Mouse (Mus musculus) ES-Bruce4 (cell line): ENCODE results near the gene Mast3. TPM values are rescaled to one million over a fixed set of nuclear protein-coding genes. Genes with fewer than 3 reads are reported as not detected.

Experiments used
- H3K27ac ChIP-seq: 2 replicates; pipeline ENCODE4 v1.5.1; 2012; ENCODE audit warnings: low read length, inconsistent platforms; ENCODE audit not compliant: insufficient read depth
- H3K27me3 ChIP-seq: 2 replicates; pipeline ENCODE4 v1.6.1; 2012; ENCODE audit warnings: mild to moderate bottlenecking, low read length, inconsistent platforms; ENCODE audit not compliant: control insufficient read depth, poor library complexity, insufficient read depth, severe bottlenecking
- H3K36me3 ChIP-seq: 2 replicates; pipeline ENCODE4 v1.6.1; 2012; ENCODE audit warnings: inconsistent platforms, mild to moderate bottlenecking, low read length, moderate library complexity; ENCODE audit not compliant: control insufficient read depth, poor library complexity, insufficient read depth, severe bottlenecking
- H3K4me1 ChIP-seq: one replicate; pipeline ENCODE4 v1.8.1; 2011; ENCODE audit warnings: low read length; ENCODE audit not compliant: control insufficient read depth, insufficient read depth
- H3K4me3 ChIP-seq: 2 replicates; pipeline ENCODE4 v1.5.1; 2011; ENCODE audit warnings: low read depth, mild to moderate bottlenecking, low read length
- H3K9ac ChIP-seq: 2 replicates; pipeline ENCODE4 v1.6.1; 2012; ENCODE audit warnings: low read depth, mild to moderate bottlenecking, inconsistent platforms; ENCODE audit not compliant: poor library complexity, severe bottlenecking
- H3K9me3 ChIP-seq: replicated peaks from 2 replicates; pipeline ENCODE4 v1.6.1; 2012; ENCODE audit warnings: mild to moderate bottlenecking, low read length, inconsistent platforms; ENCODE audit not compliant: control insufficient read depth, poor library complexity, insufficient read depth, severe bottlenecking
- CTCF ChIP-seq: IDR thresholded peaks from one replicate; pipeline ENCODE4 v1.8.1; 2011; ENCODE audit warnings: low read depth, low read length
- EP300 ChIP-seq: IDR thresholded peaks from 2 replicates; pipeline ENCODE4 v1.6.1; 2011; ENCODE audit warnings: low read depth, low read length; ENCODE audit not compliant: insufficient read depth
- POLR2A ChIP-seq: IDR thresholded peaks from one replicate; pipeline ENCODE4 v1.8.1; 2011; ENCODE audit warnings: low read length; ENCODE audit not compliant: insufficient read depth
- polyA plus RNA-seq: library from polyadenylated mRNA; stranded (reverse); fragments of >200 nt; gene quantifications from 2 replicates; pipeline ENCODE4 v1.2.4, GENCODE M21; 2011; ENCODE audit warnings: low read depth; ENCODE audit not compliant: missing spikeins, insufficient read depth, insufficient read length

Mast3 gene
- polyA plus RNA-seq, 1 experiment, result 10.9 TPM

DNA sequence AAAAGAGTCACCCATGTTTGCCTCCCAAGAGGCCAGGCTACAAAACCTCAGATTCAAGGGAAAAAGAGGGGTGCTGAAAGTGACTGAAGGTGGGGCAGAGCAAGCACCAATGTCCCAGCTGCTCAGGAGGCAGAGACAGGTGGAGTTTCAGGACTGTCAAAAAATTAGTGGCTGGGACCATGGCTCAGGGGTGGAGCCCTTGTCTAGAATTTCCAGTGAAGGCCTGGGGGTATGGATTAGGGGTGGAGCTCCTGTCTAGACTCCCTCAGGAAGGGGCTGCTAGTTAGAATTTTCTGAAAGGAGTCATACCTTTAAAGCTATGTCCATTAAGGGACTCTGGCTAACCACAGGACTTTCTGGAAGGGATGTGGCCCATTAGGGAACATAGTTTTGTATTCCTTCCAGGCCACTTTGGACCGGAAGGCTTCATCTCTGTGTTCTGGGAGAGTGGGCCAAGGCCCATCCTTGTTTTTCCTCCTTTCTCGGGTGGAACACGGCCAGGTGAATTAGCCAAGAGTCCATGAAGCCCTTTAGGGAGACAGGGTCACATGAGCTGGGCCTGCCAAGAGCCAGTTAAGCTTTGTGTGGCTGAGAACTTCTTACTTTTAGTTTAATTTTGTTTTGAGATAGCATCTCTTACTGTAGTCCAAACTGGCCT lies 44.6 kb upstream of the Mast3 start:
- Histone ChIP-seq H3K27me3 (no peaks in the 10 kb centered on the region), H3K9ac (no peak overlapping the region), H3K27ac (no peak overlapping the region), H3K36me3 (no peaks in the 10 kb centered on the region), H3K9me3 (no peaks in the 10 kb centered on the region), H3K4me3 (no peak overlapping the region), H3K4me1 (peaks cover 9% of the 10 kb centered on the region)
- TF ChIP-seq POLR2A (no peak), CTCF (no peak), EP300 (no peak)

DNA sequence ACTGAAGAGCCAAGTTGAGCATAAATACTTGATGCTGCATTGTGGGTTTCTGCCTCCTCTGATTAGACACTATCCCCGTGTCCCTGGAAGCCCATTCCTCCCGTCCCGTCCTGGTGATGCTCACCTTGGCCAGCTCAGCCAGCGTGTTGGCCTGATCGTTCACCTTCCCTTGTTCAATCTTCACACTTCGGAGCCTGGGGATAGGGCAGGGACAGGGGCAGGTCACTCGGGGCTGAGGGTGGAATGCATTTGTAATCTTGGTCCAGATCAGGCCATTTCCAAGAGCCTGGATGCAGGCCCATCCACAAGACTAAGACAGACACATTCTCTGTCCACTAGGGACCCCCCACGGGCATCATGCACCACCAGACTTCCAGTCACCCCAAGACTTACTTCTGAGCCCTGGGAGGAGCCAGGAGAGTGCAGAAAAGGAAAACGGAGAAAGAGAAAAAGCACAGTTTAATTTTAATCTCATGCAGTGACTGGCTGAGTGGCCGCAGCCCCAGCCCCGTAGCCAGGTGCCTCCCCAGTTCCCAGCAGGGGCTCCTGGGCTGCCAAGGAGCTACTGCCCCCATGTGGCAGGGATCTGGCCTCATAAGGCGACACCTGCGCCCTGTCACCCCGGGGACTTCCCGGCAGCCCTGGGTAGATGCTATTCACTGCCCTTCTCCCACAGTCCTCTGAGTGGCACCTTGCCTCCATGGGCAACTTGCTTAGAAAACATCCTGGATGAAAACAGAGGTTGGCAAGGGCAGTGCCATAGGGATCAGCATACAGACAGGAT lies 41.7 kb upstream of the Mast3 start:
- Histone ChIP-seq H3K9ac (no peak overlapping the region), H3K4me3 (no peak overlapping the region), H3K9me3 (no peaks in the 10 kb centered on the region), H3K27me3 (no peaks in the 10 kb centered on the region), H3K36me3 (no peaks in the 10 kb centered on the region), H3K4me1 (peaks cover 9% of the 10 kb centered on the region), H3K27ac (no peak overlapping the region)
- no peak for TF ChIP-seq EP300
- TF ChIP-seq CTCF, result peak; percentile 49

DNA sequence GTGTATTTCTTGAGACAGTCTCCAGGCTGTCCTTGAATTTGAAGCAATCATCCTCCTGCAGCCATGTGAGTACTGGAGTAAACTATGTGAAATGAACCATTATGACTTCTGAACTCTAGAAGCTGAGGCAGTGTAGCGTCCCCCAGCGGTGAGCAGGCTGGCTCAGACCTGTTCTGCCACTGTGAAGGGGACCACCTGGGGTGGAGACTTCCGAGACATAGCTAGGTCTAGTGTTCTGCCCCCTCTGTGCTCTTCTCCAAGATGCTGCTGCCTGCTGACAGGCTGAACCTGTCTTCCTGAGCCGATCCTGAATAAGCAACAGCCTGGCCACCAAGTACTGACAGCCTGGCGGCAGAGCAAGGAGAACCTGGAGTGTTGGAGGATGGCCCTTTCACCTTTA lies 40.3 kb upstream of the Mast3 start:
- Histone ChIP-seq H3K9me3 (no peaks in the 10 kb centered on the region), H3K36me3 (no peaks in the 10 kb centered on the region), H3K9ac (no peak overlapping the region), H3K4me1 (peaks cover 9% of the 10 kb centered on the region), H3K4me3 (no peak overlapping the region), H3K27ac (no peak overlapping the region), H3K27me3 (no peaks in the 10 kb centered on the region)
- peak; percentile 36 for TF ChIP-seq CTCF
- no peak for TF ChIP-seq POLR2A
- peak; percentile 19; the same call in 1 of the 2 replicates for TF ChIP-seq EP300

DNA sequence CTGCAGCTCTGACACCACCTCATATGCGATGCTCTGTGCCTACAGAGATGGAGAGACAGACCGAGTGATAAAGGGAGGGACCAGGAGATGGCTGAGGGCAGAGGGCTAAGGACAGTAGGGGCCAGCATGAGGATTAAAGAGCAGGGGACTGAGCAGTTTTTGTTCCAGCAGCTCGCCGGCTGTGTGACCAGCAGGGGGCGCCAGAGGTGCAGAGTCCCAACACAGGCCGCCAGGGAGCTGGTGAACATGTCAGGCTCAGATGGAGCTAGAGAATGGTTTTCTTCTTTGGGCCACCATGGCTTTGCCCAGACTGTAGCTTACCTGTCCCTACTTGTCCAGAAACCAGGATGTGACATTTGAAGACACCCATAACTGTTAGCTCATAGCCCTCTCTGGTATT lies 39.7 kb upstream of the Mast3 start:
- no peaks in the 10 kb centered on the region for H3K27me3 ChIP-seq
- H3K4me1 ChIP-seq, result peaks cover 7% of the 10 kb centered on the region
- H3K27ac ChIP-seq, result no peak overlapping the region
- H3K36me3 ChIP-seq, result no peaks in the 10 kb centered on the region
- peak; percentile 96 for TF ChIP-seq CTCF
- no peak for TF ChIP-seq POLR2A
- TF ChIP-seq EP300, result 0 out of 2 replicates have a peak, but pooled peaks have one; percentile 16
- no peak overlapping the region for H3K9ac ChIP-seq
- no peak overlapping the region for H3K4me3 ChIP-seq
- no peaks in the 10 kb centered on the region for H3K9me3 ChIP-seq

DNA sequence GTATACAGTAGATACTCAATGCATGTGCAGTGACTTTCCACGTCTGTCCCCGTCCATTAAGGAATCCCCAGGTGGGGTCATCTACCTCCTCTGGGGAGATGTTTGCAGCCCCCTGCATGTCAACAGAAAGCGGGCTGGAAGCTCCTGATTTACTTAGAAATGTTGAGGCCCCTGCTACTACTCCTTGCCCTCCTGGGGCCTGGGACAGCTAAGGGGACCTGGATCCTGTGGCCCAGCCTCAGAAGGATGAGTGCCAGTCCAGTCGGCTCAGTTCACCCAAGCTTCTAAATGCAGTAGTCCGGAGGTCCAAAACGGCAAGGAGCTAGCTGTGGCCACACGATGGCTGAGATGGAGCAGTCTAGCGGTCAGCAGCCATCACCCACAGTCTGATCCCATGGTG lies 39.1 kb upstream of the Mast3 start:
- TF ChIP-seq EP300, result no peak
- TF ChIP-seq CTCF, result no peak
- no peak for TF ChIP-seq POLR2A
- peaks cover 7% of the 10 kb centered on the region for H3K4me1 ChIP-seq
- no peak overlapping the region for H3K4me3 ChIP-seq
- no peak overlapping the region for H3K27ac ChIP-seq
- no peak overlapping the region for H3K9ac ChIP-seq
- no peaks in the 10 kb centered on the region for H3K27me3 ChIP-seq
- H3K9me3 ChIP-seq, result no peaks in the 10 kb centered on the region
- H3K36me3 ChIP-seq, result no peaks in the 10 kb centered on the region

DNA sequence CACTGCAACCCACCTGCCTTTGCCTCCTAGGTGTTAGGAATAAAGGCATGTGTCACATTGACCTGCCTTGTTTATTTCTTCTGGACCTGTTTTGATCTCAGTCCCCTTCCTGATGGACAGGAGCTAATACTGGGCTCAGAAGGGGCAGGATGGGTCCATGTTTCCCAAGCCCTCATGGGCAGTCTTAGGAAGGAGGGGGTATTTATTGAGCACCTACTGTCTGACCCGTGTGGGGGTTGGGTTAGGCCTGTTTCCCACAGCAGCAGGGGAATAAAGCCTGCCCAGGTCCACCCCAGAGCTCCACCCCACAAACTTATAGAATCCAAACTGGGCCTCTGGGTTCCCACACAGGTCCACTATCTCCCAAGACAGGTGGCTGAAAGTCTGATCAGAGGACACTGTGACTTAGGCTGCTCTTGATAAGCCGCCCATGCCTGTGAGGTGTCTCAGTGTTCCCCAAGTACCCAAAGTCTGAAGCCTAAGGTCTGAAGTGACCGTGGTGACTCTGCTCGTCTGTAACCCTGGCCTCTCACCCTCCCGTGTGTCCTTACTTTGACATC lies 38.4 kb upstream of the Mast3 start:
- no peak for TF ChIP-seq CTCF
- no peak for TF ChIP-seq EP300
- Histone ChIP-seq H3K36me3 (no peaks in the 10 kb centered on the region), H3K9me3 (no peaks in the 10 kb centered on the region), H3K4me1 (peaks cover 3% of the 10 kb centered on the region), H3K9ac (no peak overlapping the region), H3K4me3 (no peak overlapping the region), H3K27ac (no peak overlapping the region), H3K27me3 (no peaks in the 10 kb centered on the region)
